Mouse (Mus musculus) layer of hippocampus, adult 18-20 months (tissue): ENCODE results near the gene Cdh4. TPM values are rescaled to one million over a fixed set of nuclear protein-coding genes. Genes with fewer than 3 reads are reported as not detected.

Experiments
- DNase-seq, 2 experiments: peaks; one replicate each; pipeline ENCODE4 v3.0.0; 2022; ENCODE audit warnings: low spot score in 2 of 2
- total RNA-seq, 2 experiments: library from RNA; stranded (reverse); gene quantifications; 2 replicates each; pipeline ENCODE4 v1.2.3; 2021

The Cdh4 gene
- total RNA-seq, 2 experiments from 2014 or later = 8.7 to 10.3 TPM

GRCm38 (mm10) chr2:179849732-179850131, 407.5 kb downstream of the Cdh4 start:
- DNase-seq = no peak

- DNase-seq = no peak
Measured at GRCm38 (mm10) chr2:179852169-179852568, 409.9 kb downstream of the Cdh4 start.

- DNase-seq = peak; percentile 45 to 72
Measured at GRCm38 (mm10) chr2:179852862-179853261, 410.6 kb downstream of the Cdh4 start.

- DNase-seq = no peak
Measured at GRCm38 (mm10) chr2:179853892-179854291, 411.7 kb downstream of the Cdh4 start.

GRCm38 (mm10) chr2:179857086-179857485, 414.9 kb downstream of the Cdh4 start:
- DNase-seq = no peak

GRCm38 (mm10) chr2:179862676-179863075, 420.4 kb downstream of the Cdh4 start:
- no peak for DNase-seq

GRCm38 (mm10) chr2:179863266-179863665, 421.0 kb downstream of the Cdh4 start:
- DNase-seq = no peak

GRCm38 (mm10) chr2:179865097-179865496, 422.9 kb downstream of the Cdh4 start:
- no peak for DNase-seq

GRCm38 (mm10) chr2:179867669-179868068, 425.4 kb downstream of the Cdh4 start:
- no peak for DNase-seq

- DNase-seq = peak in 1 of 2 experiments; percentile 39
Measured at GRCm38 (mm10) chr2:179869871-179870270, 427.6 kb downstream of the Cdh4 start.

GRCm38 (mm10) chr2:179872724-179873123, 430.5 kb downstream of the Cdh4 start:
- DNase-seq = peak in 1 of 2 experiments; percentile 41

GRCm38 (mm10) chr2:179873315-179873714, 431.1 kb downstream of the Cdh4 start:
- DNase-seq = no peak

GRCm38 (mm10) chr2:179875147-179875546, 432.9 kb downstream of the Cdh4 start:
- DNase-seq = peak; percentile 45 to 70

GRCm38 (mm10) chr2:179877551-179878215, 435.5 kb downstream of the Cdh4 start:
- DNase-seq = peak in 1 of 2 experiments; percentile 68

- DNase-seq = no peak
Measured at GRCm38 (mm10) chr2:179884561-179884960, 442.3 kb downstream of the Cdh4 start.

- DNase-seq = no peak
Measured at GRCm38 (mm10) chr2:179891048-179891447, 448.8 kb downstream of the Cdh4 start.

- DNase-seq = no peak
Measured at GRCm38 (mm10) chr2:179896949-179897348, 454.7 kb downstream of the Cdh4 start.

GRCm38 (mm10) chr2:179912911-179913310, 470.7 kb downstream of the Cdh4 start:
- DNase-seq = no peak

- no peak for DNase-seq
Measured at GRCm38 (mm10) chr2:179913349-179913748, 471.1 kb downstream of the Cdh4 start.

GRCm38 (mm10) chr2:179914246-179914645, 472.0 kb downstream of the Cdh4 start:
- no peak for DNase-seq

GRCm38 (mm10) chr2:179916877-179917673, 474.8 kb downstream of the Cdh4 start:
- DNase-seq = peak; percentile 28 to 78

GRCm38 (mm10) chr2:179920042-179920441, 477.8 kb downstream of the Cdh4 start:
- DNase-seq = no peak
